Mouse (Mus musculus): Measurements from ENCODE around the gene Pnpla1.

Pnpla1 gene

DNA sequence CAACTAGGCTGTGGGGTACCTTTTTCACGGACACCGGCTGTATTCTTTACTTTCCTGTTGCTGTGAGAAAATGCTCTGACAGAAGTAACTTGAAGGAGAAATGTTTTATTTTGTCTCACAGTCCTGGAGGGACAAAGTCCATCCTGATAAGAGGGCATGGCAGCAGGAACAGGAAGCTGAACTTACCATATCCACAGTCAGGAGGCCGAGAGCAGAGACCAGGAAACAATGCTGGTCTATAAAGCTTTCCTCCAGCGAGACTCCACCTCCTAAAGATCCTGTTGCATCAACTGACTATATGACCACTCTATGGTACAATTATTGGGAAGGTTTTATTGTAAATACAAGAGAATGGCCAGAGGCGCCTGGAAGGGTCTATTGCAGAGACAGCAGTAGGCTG, 14.5 kb upstream of the Pnpla1 start:
- no peak for DNase-seq (ENCODE audit: low spot score in 2 of 2)

DNA sequence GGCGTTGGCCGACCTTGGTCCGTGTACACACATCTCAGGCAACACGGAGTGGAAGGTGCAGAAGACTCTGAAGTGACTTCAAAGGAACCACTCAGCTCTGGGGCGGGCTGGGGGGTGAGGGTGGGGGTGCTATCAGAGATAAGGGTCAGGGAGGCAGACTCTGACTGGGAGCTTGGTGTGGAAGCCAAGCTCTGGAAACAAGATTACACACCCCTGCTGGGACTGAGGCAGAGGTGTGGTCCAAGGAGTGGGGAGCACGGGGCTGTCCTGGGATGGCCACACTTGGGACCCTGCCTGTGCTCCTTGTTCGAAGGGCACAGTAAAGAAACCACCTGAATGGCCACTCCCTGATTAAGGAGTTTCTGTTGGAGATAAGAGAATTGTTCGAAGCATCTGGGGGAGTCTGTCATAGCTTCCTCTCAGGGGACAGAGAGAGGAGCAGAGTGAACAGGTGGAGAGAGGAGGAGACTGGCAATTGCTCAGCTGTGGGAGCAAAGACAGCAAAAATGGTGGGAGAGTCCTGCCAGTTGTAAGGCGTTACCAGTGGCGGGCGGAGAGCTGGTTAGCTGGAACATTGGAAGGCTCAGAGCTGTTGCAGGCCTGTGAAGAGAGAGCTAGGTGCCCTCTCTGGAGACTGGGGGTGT, 11.1 kb upstream of the Pnpla1 start:
- DNase-seq (ENCODE audit: low spot score in 2 of 2) = no peak

- no peak for DNase-seq (ENCODE audit: low spot score in 2 of 2)
These were observed 7.7 kb upstream of the Pnpla1 start for GRCm38 (mm10) chr17:28850511-28850910.

DNA sequence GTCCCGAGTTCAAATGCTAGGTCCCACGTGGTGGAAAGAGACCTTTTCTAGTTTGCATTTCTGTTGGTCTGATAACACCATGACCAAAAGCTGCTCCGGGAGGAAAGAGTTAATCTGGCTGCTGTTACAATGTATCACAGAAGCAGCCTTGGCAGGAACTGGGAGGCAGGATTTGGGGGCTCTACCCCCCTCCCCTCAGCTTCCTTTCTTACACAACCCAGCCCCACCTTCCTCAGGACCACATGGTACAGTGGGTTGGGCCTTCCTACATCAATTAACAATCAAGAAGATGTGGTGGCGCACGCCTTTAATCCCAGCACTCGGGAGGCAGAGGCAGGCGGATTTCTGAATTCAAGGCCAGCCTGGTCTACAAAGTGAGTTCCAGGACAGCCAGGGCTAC, 3.8 kb upstream of the Pnpla1 start:
- DNase-seq (ENCODE audit: low spot score in 2 of 2) = no peak

DNA sequence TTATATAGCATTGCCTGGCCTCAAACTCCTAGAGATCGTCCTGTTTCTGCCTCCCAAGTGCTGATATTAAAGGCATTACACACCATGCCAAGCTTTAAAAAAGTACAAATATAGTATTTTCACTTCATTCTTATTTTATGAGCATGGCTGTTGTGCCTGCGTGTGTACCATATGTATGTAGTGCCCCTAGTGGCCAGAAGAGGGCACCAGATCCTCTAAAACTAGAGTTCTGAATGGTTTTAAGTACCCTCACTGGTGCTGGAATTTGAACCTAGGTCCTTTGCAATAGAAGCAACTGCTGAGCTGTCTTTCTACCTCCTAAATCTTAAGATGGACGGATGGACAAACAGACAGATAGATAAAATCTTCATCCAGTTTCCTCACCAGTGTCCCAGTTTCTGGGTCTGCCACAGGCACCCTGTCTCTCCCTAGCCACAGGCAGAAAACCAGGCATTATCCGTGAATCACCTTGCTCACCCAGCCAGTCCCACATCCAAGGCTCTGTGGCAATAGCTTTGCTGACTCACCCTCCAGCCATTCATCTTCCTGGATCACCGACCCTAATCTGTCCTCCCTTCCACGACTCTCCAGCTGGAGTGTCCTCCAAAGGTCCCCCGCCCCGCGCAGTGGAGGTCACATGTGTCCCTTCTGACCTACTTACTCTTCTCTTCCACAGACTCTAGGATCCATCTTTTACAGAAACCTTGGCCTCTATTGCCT, 2.9 kb upstream of the Pnpla1 start:
- no peak for DNase-seq (ENCODE audit: low spot score in 2 of 2)

DNA sequence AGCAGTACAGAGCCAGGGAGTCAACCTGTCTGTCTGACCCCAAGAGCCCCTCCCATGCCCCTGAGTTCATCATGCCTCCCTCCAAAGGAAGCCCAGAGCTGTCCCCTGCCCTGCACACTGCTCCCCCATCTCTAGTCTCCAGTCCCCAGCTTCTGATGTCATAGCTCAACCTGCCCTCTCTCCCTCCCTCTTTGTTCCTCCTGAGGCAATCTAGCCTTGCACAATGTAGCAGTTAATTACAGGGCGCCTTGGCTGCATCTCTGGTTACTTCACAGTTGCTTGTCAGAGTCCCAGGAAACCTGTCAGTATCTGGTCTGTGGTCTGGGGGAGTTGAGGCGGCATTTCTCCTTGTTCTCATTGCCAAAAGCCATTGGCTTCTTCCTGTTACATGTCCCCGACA, 2.2 kb upstream of the Pnpla1 start:
- no peak for DNase-seq (ENCODE audit: low spot score in 2 of 2)

DNA sequence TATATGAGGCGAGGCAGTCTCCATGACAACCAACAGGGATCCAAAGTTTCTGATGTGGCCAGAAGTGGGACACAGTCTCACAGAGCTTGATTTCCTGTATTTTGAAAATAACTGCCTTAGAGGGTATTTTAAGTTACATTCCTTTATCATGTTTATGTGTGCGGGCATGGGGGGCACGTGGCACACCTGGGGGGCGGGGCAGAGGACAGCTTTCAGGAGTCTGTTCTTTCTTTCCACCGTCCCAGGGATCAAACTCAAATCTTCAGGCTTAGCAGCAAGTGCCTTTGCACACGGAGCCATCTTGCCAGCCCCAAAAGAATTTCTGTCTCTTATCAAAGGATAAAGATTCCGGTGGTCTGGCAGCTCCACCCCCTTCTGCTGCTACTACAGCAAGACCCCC, 5.7 kb downstream of the Pnpla1 start:
- DNase-seq (ENCODE audit: low spot score in 2 of 2) = no peak

DNA sequence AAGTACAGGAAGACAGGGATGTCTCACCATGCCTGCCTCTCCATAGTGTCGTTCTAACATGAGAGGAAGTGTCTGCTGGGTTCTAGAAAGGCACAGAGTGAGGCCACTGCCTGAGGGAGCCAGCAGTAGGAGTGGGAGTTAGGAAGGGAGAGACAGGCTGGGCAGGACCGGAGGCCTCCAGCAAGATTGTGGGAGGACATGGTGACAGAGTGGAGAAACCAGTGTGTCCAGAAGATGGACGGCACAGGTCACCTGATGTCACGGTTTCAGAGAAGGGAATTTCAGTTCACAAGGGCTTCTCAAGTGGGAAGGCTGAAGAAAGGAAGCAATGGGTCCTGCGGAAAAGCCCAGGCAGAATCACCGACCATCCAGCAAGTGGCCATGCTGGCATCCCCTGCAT, 6.3 kb downstream of the Pnpla1 start:
- DNase-seq (ENCODE audit: low spot score in 2 of 2) = no peak

DNA sequence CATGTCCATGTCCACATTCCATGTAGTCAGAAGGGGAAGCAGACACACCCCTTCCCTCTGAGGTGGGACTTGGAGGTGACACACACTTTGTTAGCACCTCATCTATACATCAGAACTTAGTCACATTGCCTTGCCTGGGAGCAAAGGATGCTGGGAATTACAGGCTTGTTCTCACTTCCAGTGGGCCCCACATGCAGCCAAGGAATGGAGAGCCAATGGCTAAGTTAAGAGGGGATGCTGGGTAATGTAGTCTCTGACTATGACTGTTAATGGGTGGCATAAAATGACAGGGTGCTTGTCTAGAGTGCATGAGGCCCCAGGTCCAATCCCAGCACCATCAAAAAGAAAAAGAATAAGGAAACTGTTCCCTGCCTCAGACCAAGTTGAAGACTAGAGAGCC, 8.7 kb downstream of the Pnpla1 start:
- no peak for DNase-seq (ENCODE audit: low spot score in 2 of 2)

DNA sequence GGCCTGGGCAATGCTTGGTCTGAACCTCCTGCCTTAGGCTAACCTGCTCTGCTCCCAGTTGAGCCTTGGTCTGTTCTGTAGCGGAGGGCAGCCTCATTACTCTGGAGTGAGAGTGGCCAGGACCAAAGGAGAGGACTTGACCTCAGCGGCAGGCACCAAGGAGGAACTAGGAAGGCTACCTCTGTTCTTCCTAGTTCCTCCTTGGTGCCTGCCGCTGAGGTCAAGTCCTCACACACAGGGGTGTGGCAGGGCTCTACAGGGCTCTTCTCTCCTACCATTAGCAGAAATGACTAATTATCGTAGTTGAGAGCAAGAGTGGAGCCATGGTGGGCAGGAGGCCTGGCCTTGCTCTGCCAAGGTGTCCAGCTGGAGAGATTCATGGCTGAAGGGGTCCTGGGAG, 9.2 kb downstream of the Pnpla1 start:
- DNase-seq (ENCODE audit: low spot score in 2 of 2) = no peak

- DNase-seq (ENCODE audit: low spot score in 2 of 2) = peak; percentile 79 to 82
These were observed 11.3 kb downstream of the Pnpla1 start for GRCm38 (mm10) chr17:28869412-28870110.

DNA sequence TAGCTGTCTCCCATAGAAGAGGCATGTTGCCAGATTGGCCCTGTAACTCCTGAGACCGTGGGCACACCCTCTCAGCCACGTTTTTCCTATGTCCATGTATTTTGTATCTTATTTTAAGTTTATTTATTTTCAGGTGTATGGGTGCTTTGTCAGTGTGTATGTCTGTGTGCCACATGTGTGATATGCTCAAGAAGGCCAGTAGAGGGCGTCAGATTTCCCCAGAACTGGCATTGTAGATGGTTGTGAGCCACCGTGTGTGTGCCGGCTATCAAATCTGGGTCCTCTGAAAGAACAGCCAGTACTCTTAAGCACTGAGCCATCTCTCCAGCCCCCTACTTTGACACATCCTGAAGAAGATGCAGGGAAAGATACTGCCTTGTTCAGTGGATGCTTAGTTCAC, 12.2 kb downstream of the Pnpla1 start:
- no peak for DNase-seq (ENCODE audit: low spot score in 2 of 2)

GRCm38 (mm10) chr17:28871831-28872230, 13.6 kb downstream of the Pnpla1 start:
- DNase-seq (ENCODE audit: low spot score in 2 of 2) = no peak

GRCm38 (mm10) chr17:28872322-28872721, 14.1 kb downstream of the Pnpla1 start:
- DNase-seq (ENCODE audit: low spot score in 2 of 2) = no peak

DNA sequence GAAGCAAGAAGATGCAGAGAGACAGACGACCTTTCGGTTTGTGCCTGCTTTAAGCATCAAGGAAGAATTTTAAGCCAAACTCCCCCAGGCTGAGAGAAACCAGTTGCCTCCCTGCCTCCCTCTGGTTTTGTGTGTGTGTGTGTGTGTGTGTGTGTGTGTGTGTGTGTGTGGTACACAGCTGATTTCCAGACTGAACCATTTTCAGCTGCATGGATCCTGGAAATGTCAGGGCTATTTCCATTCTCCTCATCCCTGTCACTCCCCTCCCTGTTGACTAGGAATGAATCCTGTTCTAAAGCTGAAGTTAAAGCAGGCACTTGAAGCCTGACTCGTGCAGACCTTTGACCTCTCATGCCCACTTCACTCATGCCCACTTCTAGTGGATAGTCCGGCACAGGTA, 16.0 kb downstream of the Pnpla1 start:
- peak in 1 of 2 experiments; percentile 47 for DNase-seq (ENCODE audit: low spot score in 2 of 2)

DNA sequence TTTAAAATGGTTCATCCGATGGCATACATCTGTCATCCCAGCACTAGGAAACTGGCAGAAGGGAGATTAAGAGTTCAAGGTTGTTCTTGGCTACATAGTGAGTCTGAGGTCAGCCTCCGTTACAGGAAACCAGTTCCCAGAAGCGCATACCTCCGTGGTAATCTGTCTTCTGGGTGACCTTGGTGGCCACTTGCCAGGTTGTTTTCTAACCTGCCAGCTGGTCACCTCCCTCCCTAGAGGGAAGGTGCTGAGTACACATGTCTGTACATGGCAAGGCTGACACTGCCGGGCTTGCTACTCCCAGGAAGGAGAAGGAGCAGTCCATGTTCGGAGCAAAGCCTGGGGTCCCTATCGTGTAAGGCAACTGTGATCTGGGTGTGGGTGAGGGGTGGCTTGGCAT, 16.6 kb downstream of the Pnpla1 start:
- DNase-seq (ENCODE audit: low spot score in 2 of 2) = no peak

GRCm38 (mm10) chr17:28875316-28875715, 17.1 kb downstream of the Pnpla1 start:
- DNase-seq (ENCODE audit: low spot score in 2 of 2) = peak; percentile 68 to 85

- no peak for DNase-seq (ENCODE audit: low spot score in 2 of 2)
These were observed 18.1 kb downstream of the Pnpla1 start for GRCm38 (mm10) chr17:28876331-28876730.

DNA sequence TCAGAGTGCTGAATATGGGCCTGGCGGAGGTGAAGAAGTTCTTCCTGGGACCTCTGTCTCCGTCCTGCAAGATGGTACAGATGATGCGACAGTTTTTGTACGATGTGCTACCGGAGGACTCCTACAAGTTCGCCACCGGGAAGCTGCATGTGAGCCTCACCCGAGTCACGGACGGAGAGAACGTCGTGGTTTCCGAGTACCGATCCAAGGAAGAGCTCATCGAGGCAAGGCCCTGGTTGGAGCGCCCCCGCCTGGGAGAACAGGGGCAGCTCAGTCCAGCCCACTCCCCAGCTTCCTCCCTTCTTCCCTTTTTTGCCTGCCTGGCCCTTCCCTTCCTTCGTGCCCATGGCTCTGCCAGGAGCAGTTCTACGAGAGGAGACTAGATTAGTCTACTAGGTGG, 18.6 kb downstream of the Pnpla1 start:
- DNase-seq (ENCODE audit: low spot score in 2 of 2) = no peak

DNA sequence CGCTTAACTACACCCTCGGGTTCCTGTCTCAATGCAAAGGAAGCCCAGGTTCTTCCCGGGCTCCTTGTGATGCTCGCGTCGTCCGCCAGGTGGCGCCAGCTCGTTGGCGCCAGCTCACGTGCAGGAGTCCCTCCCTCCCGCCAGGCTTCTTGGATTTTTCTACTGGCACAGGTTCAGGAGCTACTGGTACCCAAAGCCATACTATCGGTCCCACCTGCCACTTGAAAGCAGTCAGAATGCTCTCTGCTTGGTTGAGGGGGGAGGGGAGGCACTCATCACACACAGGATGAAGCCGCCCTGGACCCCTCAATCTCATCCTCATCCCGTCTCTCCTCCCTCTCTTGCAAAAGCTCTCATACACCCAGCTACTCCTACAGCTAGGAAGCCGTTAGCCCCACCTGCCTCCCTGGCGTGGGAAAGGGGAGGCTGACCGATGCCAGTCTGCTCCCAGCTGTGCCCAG, 21.8 kb downstream of the Pnpla1 start:
- peak in 1 of 2 experiments; percentile 61 for DNase-seq (ENCODE audit: low spot score in 2 of 2)

- peak in 1 of 2 experiments; percentile 31 for DNase-seq (ENCODE audit: low spot score in 2 of 2)
These were observed 24.1 kb downstream of the Pnpla1 start for GRCm38 (mm10) chr17:28882316-28882715.

GRCm38 (mm10) chr17:28882810-28883209, 24.6 kb downstream of the Pnpla1 start:
- DNase-seq (ENCODE audit: low spot score in 2 of 2) = no peak
